Mouse (Mus musculus) adrenal gland, adult 18-20 months (tissue): ENCODE data around the gene Uba5. TPM values are rescaled to one million over a fixed set of nuclear protein-coding genes. Genes with fewer than 3 reads are reported as not detected.
A peak's percentile ranks its signal among the peaks of the same experiment; 100 is the strongest.

Source experiments
- DNase-seq, 2 experiments: peaks; one replicate each; pipeline ENCODE4 v3.0.0; 2021 to 2022; ENCODE audit warnings: low spot score in 2 of 2
- total RNA-seq, 2 experiments: library from RNA; stranded (reverse); gene quantifications; 1 replicate in 1 of 2; 2 replicates in 1 of 2; pipeline ENCODE4 v1.2.3; 2021

The Uba5 gene
- total RNA-seq, 2 experiments from 2014 or later = 37.3 to 47.4 TPM

GRCm38 (mm10) chr9:104064571-104064970 lies 1.6 kb upstream of the Uba5 start:
- no peak for DNase-seq

- peak; percentile 74 to 83 for DNase-seq
Observed at GRCm38 (mm10) chr9:104063244-104063961, 469 bp upstream of the Uba5 start, which contains the start of gene Acad11. Gene Acad11 (plus strand): TSS chr9:104063377.

- DNase-seq = no peak
Observed at GRCm38 (mm10) chr9:104051028-104051427, 11.9 kb downstream of the Uba5 start.

GRCm38 (mm10) chr9:104043676-104044075 lies 19.3 kb downstream of the Uba5 start:
- no peak for DNase-seq

- DNase-seq = no peak
Observed at GRCm38 (mm10) chr9:104040362-104040761, 22.6 kb downstream of the Uba5 start, which contains the start of gene Gm28305. Gene Gm28305 (plus strand): TSS chr9:104040662.

GRCm38 (mm10) chr9:104039742-104040141 lies 23.2 kb downstream of the Uba5 start:
- no peak for DNase-seq

GRCm38 (mm10) chr9:104039031-104039695 lies 23.8 kb downstream of the Uba5 start:
- DNase-seq = no peak

GRCm38 (mm10) chr9:104038266-104038665 lies 24.7 kb downstream of the Uba5 start:
- no peak for DNase-seq

- DNase-seq = peak; percentile 73 to 77
Observed at GRCm38 (mm10) chr9:104035261-104036015, 27.5 kb downstream of the Uba5 start.

GRCm38 (mm10) chr9:104034718-104035117 lies 28.2 kb downstream of the Uba5 start:
- no peak for DNase-seq

GRCm38 (mm10) chr9:104034231-104034630 lies 28.7 kb downstream of the Uba5 start:
- DNase-seq = no peak

GRCm38 (mm10) chr9:104029861-104030260 lies 33.1 kb downstream of the Uba5 start:
- DNase-seq = no peak

- DNase-seq = no peak
Observed at GRCm38 (mm10) chr9:104027186-104027585, 35.7 kb downstream of the Uba5 start.

- no peak for DNase-seq
Observed at GRCm38 (mm10) chr9:104021026-104021425, 41.9 kb downstream of the Uba5 start.

- DNase-seq = no peak
Observed at GRCm38 (mm10) chr9:104014526-104014925, 48.4 kb downstream of the Uba5 start.

GRCm38 (mm10) chr9:104002913-104003330 lies 60.0 kb downstream of the Uba5 start:
- DNase-seq = peak in 1 of 2 experiments; percentile 59

GRCm38 (mm10) chr9:104001921-104002859 lies 60.7 kb downstream of the Uba5 start, which contains the start of gene Nphp3:
Gene Nphp3 (plus strand): TSS chr9:104002544.
- DNase-seq = peak; percentile 98

- no peak for DNase-seq
Observed at GRCm38 (mm10) chr9:104000601-104001000, 62.3 kb downstream of the Uba5 start.
